Mouse (Mus musculus) adrenal gland, adult 8-10 months (tissue): ENCODE measurements around the gene Lgi4. TPM values are rescaled to one million over a fixed set of nuclear protein-coding genes. Genes with fewer than 3 reads are reported as not detected.

Experiments used
- DNase-seq: peaks from one replicate; pipeline ENCODE4 v3.0.0; 2022
- total RNA-seq, 4 experiments: library from RNA; stranded (reverse); gene quantifications; 2 replicates each; pipeline ENCODE4 v1.2.4; 2022

The Lgi4 gene
- total RNA-seq, 4 experiments from 2014 or later: 2.8 to 8.8 (median 4.2) TPM

DNA sequence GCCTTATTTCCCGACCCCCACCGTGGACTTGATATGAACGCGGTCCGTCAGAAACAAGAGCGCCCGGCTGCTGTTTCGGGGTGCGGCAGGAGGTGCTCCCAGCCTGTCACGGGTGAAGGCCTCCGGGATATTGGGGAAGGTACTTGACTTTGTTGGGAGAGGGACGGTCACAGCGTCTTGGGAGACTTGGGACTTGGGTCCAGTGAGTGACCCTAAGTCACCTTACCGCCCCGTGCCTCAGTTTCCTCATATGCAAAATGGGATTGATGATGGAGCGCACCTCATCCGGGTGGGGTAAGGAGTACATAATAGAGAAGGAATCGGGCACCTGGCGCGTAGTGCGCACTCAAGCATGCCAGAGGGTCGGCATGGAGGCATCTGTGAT is 6.9 kb upstream of the Lgi4 start:
- DNase-seq: no peak

DNA sequence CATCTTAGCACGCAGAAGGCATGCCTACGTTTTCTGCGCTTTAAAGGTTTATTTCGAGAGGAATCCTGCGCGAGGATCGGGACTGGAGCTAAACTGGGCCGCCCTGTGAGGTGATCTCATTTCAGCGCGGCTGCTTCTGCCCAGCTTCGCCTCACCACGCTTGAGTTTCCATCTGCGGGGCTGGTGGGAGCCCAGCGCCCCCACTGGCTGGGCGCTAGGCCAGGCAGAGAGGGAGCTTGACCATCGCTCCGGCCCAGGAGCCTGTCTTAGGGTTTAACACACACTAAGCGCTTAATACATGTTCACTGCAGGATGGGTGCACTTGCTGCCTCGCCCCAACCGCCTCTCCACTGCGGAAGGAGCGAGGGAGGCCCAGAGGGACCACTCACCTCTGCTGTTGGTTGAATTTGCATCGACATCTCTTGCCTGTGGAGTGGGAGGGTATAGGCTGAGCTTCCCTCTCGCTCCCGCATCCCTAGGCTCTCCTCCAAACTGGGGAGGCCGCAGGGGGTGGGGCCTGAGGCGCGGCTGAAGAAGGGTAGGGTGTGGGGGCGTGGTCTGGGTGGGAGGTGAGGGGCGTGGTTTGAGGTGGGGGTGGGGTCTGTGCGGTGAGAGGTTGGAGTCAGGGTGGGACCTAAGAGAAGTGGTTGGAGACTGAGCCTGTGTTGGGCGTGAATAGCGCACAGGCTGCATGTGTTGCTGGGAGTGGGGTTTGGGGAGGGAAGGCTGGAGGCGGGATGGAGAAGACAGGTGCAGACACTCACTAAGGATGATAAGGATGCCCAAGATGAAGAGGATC is 6.3 kb upstream of the Lgi4 start:
- DNase-seq: no peak

DNA sequence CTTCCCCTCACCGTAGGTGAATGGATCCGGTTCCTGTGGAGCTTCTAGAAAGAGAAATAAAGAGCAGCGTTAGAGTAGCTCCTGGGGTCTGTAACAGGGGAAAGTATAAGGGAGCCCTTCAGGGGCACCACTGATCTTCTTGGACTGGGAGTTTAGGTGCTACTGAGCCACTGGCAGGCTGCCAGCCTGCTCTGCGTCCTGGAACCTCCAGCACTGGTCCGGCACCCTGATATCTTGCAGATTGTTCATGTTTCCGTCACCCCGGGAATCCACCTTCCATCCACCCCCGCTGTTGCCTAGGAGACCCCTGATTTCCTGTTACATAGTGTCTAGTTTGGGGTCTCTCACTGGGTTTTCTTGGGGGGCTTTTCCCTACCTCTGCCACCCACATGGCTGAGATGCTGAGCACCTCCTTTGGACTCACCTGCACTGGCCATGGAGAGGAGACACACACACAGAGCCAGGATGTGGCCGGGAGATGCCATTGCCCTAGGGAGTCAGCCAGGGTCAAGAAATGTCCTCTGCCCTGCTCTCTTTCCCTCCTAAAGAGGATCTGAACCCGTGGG is 5.2 kb upstream of the Lgi4 start:
- no peak for DNase-seq

DNA sequence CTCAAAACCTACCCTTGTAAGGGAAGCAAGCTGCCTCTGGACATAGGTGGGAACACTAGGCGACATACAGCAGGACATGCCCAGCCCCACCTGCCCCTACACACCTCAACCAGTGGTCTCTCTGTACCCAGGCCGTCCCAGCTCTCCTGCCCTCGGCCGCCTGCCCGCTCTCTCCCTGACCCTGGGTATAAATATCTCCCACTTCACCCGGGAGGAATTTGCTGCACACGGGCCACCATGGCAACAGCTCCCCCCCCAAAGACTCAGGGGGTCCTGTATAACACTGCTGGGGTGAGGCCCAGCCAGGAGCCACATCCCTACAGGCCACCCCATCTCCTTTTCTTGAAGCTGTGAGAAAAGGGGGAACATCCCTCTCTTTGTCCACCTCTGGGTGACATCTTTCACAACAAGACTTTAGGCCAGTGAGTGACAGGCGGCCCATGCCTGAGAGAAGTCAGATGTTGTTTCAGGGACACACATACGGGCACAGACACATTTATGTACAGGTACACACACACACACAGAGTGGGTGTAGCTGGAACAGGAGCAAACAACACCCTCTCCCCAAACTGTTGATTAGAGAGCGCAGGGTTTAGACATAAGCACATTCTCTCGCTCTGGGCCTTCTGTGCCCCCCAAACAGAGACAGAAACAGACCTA is 4.4 kb upstream of the Lgi4 start:
- no peak for DNase-seq

DNA sequence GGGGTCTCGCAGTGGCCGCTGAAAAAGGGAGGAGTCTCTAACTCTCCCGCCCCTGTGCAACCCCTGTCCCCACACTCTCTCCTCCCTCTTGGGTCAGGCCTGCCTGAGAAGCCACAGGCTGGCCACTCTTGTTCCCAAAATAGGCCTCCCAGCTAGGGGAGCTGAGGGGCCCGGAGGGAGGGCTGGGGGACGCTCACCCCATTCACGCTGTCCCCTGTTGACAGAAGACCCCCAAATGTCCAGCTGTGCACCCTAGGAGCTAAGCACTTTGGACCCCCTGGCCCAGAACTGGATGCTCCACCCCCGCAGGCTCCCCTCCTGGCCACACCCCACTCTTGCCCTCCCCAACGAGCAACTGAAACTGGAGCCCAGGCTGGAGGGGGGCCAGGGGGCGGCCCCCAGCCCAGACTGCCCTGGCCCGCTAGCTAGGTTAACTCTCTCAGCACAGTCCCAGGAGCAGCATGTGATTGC is 3.8 kb upstream of the Lgi4 start:
- DNase-seq: peak; percentile 73

DNA sequence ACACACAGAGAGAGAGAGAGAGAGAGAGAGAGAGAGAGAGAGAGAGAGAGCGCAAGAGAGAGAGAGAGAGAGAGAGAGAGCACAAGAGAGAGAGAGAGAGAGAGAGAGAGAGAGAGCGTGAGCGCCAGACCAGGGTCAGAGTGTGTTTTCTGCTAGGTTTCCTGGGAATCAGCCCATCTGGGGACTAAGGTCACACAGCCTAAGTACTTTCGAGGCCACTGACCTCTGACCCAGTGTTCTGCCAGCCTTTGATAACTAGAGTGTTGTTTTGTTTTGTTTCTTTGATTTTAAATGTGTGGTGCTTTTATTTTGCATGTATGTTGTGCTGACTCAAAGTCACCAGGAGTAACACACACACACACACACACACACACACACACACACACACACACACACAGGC is 3.3 kb upstream of the Lgi4 start:
- DNase-seq: no peak

DNA sequence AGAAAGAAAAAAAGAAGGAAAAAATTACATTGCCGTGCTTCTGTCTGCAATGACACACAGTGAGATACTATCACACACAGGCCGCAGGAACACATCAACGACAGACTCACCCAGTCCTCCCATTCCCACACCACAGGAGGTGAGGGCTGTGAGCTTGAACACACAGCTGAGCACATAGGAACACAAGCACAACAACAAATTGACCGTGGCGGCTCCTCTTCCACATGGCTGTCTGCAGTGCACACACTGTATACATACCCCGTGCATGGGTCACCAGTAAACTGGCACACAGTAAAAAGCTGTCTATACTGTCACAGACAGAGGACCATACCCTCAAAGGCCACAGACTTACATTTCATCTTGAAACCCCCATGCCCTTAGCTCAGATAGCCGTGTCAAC is 2.7 kb upstream of the Lgi4 start:
- no peak for DNase-seq

DNA sequence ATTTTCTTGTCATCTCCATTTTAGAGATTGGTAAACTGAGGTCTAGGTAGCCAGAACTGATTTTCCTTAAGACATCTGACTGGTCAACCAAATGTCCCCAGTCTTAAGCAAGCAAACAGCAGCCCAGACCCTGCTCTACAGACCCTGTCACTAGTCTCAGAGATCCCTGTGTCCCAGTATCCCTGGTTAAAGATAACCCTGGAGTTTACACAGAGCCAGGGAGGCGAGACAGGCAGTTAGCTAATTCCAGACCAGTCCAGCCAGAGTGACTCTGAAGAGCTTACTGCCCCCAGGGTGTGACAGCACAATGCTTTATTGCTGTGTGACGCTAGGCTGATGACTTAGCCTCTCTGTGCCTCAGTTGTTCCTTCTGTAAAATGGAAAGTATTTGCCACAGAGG is 2.1 kb upstream of the Lgi4 start, which contains the start of gene Fxyd1:
Gene Fxyd1, minus strand, starts transcription at position 129 of the 400 bp plus-strand sequence.
- no peak for DNase-seq

DNA sequence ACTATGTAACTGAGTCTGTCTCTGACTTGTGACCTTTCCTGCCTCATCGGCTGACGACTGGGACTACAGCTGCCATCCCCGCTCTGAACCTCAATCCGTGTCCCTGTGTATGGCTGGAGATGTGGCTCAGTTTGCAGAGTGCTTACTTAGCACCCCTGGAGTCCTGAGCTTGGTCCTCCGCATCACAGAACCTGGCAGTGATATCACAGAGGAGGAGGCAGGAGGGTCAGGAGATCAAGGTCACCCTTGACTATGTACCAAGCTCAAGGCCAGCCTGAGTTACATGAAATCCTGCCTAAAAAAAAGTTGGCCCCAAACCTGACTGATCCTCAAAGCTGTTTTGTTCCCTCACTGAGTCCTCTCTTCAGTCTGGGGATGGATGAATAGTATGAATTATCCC is 1.4 kb upstream of the Lgi4 start:
- no peak for DNase-seq

DNA sequence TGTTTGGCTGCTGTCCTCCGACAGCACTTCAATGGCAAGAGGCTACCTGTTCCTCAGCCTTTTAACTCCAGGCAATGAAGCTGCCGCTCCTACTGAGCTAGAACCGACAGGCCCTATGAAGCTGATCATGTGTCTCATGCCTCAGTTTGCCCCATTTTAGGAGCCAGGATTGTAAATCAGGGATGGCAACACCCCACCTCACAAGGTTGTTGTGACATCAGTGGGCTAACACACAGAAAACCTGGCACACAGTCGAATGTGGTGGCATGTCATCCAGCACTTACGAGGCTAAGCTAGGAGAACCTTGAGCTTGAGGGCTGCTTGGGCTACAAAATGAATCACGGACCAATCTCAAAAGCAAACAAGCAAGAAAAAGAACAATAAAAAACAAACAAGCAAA is 931 bp upstream of the Lgi4 start:
- DNase-seq: no peak

DNA sequence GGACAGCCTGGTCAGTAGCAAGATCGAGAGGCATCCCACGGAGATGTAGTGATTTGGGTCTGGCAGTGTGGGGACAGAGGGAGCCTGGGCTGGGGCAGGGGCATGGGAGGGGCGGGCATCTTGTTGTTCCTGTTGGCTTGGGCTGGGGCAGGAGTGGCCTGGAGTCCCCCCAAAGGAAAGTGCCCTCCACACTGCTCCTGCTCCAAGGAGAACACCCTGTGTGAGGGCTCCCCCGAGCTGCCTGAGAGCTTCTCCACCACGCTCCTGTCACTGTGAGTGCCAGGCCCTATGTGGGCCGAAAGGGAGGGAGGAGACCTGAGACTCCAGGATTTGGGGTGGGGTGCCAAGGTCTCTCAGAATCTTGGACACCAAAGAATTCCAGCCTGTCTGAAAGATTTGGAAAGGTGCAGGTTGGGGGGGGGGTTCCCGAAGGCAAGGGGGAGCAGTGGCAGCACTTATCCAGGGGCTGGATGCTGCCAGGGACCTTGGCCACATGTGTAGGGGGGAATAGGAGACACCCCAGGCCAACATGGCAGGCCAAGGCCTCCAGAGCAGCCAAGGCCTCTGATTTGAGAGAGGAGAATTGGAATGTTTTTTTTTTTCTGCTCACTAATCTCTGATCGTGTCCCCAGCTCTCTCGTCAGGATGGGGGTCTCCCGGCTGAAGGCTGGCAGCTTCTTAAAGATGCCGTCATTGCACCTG is 928 bp downstream of the Lgi4 start:
- no peak for DNase-seq

DNA sequence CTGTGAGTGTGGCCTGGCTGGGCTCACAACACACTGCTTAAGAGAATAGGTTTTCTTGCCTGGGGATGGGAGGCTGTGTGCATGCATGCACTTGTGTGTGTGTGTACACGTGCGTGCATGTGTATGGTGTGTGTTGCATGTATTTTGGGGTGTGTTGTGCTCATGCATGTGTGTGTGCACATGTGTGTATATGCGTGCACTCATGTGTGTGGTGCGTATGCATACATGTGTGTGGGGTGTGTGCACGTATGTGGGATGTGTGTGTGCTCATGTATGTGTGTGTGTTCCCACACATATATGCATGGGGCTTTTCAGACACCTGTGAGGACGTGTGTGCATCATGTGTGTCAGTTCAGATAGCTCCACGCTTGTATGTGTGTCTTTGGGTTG is 1.5 kb downstream of the Lgi4 start:
- DNase-seq: no peak

DNA sequence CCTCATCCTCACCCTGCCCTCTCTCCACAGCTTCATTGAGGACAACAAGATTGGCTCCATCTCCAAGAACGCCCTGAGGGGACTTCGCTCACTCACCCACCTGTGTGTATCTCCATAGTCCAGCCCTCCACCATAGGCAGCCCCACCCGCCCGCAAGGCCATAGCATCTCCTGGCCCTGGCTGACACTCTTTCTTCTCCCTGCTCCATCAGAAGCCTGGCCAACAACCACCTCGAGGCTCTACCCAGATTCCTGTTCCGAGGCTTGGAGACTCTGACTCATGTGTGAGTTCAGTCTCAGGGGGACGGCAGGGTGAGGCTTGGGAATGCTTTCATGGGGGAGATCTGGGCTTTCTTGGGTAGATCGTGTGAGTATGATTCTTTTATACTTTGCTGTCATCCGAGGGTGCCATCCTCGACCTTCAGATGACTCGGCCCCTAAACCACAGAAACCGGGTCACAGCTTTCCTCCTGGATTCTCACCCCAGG is 4.0 kb downstream of the Lgi4 start:
- DNase-seq: no peak

DNA sequence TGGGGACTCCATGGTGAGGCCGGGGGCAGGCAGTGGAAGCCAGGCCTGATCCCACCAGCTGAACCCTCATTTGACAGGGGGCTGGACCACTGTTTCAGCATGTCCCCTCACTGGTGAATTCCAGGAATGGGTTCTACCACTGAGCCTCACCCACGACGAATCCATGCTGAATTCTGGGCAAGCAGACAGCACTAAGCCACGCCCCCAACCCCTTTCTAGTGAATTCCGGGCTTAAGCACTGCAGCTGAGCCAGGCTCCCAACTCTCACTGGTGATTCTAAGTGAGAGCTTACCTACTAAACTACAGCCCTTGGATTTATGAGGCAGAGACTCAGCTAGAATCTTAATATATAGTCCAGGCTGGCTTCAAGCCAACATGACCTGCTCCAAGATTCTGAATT is 8.7 kb downstream of the Lgi4 start:
- no peak for DNase-seq

DNA sequence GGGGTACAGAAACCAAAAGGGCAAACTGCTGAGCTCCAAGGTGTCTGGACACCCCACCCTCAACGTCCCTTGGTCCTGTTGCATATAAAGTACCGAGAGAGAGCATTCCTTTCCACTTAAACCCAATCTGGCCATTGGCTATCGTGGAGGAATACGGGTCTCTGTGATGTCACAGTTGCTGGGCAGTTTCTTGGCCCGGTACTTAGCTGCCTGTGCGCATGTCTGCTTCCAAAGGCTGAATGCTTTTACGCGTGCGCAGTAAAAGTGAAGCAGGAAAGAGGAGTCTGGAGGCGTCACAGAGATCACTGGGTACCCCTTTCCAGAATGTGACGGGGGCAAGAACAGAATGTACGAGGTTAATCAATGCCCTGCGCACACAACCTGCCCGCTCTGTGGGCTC is 10.3 kb downstream of the Lgi4 start:
- DNase-seq: no peak

DNA sequence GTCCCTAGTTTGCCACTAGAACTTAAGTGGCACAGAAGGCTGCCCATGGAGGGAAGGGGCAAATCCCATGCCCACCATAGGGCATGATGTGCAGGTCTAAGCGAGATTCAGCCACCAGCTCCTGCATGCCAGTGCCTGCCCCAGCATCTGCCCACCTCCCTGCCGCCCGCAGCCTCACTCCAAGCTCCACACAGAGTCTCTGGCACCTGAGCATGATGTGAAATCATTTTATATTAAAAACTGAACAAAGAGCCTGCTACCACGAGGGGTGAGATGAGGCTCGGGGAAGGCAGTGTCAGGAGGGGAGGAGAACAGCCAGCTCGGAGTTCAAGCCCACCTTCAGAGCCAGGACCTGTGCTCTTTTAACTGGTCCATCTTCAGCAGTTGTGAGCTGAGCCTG is 11.2 kb downstream of the Lgi4 start:
- no peak for DNase-seq

DNA sequence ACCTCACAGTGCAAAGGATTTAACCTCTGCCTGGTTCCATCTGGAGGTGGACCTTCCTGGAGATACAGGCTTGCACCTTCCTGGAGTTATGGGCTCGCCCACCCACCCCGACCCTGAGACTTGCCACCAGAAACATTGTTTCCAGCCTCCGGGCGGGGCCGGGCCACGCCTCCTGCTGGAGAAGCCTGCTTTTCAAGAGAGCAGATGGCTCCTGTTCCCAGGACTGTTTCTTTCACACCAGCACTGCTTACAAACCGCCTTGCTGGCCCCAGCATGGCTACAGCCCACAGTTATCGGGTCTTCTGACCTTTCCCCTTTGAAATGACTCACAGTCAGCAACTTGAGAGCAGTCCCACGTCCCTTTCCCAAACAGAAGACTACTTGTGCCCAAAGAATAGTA is 13.2 kb downstream of the Lgi4 start:
- DNase-seq: no peak

DNA sequence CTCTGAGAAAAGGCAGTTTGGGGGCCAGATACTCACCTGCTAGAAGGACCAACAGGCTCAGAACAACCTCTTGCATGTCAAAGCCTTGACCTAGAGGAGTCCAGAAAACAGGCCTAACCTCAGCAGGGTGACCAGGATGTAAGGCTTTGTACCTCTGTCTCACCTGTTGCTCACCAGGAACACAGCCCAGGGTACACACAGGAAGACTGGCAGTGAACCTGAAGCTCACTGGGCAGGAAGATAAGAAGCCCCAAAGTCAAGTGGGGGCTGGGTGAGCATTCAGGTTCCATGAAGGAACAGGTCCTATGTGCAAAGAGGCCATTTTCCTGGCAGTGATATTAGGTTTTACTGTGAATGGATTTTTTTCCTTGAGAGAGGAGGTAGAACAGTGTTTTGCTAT is 14.4 kb downstream of the Lgi4 start:
- DNase-seq: no peak

DNA sequence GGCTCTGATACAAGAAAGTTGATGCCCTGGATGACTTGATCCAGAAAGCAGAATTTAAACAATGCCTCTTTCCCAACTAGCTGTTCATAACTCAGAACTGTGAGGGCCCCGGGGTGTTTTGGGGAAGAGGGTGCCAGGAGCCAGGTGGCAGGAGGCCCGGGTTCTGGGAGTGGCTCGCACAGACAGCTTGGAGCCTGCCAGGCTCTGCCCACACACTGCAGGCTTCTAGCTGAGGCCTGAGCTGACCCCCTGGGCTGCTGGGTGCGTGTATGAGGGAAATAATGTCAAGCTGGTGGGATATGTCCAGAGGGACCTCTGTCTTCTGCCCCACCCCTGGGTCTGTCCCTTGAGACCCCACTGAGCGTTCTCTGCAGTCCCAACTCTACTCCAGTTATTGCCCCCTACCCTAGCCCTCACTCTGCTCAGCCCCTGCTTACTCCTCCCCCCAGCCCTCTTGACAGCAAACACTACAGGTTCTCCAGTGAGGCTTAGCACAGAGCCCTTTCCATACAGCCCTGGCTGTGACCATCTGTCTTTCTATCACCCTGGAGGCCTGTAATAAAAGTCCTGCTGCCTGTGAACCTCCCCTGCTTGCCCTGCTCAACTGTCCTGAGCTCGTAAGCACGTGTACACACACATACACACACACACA is 15.0 kb downstream of the Lgi4 start:
- no peak for DNase-seq

DNA sequence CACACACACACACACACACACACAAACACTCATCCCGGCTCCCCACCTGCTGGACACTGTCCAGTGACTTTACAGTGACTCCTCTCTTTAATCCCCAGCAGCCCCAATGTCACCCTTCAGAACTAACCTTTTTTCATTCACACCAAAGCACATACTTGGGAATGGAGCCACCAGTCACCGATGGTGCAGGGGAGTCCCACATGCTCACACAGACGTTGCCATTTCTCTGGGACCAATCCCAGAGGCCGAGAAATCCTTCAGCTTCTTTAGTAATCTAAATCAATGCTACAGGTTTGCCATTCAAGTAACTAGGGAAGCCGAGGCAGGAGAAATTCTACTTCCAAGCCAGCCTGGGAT is 15.5 kb downstream of the Lgi4 start:
- no peak for DNase-seq

DNA sequence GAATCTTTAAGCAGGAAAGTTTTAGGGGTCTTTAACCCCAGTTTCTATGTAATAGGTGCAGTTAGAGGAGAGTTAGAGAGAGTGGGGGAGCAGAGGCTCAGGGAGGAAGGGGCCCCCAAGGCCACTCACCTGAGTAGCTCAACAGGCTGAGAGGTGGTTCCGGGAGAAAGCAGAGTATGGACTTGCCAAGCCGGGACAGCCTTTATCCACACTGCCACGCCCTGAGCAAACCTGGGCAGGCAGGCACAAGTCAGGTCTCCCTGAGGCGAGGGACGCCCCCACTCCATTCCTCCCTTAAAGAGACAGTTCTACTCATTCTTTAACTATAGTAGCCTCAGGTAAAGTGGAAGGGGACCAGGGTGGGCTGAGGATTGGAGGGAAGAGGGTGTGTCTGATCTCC is 17.4 kb downstream of the Lgi4 start, which contains the start of gene Fxyd3:
Gene Fxyd3, minus strand, starts transcription at position 213 of the 400 bp plus-strand sequence.
- DNase-seq: no peak

DNA sequence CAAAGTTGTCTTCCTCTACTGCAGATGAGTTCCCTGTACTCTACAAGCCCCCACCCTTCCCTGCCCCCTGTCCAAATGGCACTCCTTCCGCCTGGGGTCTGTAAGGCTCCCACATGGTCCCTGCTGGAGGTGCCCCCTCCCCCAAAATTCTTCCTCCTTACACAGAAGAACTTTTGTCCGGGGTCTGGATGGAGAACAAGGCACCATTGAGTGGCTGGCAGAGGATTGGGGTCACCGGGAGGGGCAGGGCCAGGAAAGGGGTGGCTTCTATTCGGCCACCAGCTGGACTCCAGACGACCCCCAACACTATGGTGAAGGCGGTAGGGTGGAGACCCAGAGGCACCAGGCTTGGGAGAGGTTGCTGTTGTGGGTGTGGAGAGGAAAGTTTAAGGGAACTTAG is 18.3 kb downstream of the Lgi4 start:
- no peak for DNase-seq
